Mouse (Mus musculus) spleen, adult 2 months (tissue): Measurements from ENCODE around the gene Gas2l1. TPM values are rescaled to one million over a fixed set of nuclear protein-coding genes. Genes with fewer than 3 reads are reported as not detected.

Experiments
- DNase-seq, 2 experiments: peaks; one replicate each; pipeline versions ENCODE4 v3.0.0 to v3.0.0-alpha.2; 2012 to 2021; ENCODE audit warnings: low spot score in 2 of 2, low read depth in 1 of 2
- H3K27ac ChIP-seq: fragments of 200-500 bp; 2 replicates; pipeline ENCODE4 v1.5.1; 2012; ENCODE audit warnings: low read length, inconsistent platforms; ENCODE audit not compliant: insufficient read depth
- H3K27me3 ChIP-seq: fragments of 200-500 bp; 2 replicates; pipeline ENCODE4 v1.6.1; 2012; ENCODE audit warnings: mild to moderate bottlenecking, moderate library complexity, low read length, inconsistent platforms; ENCODE audit not compliant: control insufficient read depth, insufficient read depth
- H3K36me3 ChIP-seq: fragments of 200-500 bp; 2 replicates; pipeline ENCODE4 v1.6.1; 2012; ENCODE audit warnings: mild to moderate bottlenecking, low read length, inconsistent platforms; ENCODE audit not compliant: control insufficient read depth, insufficient read depth
- H3K4me1 ChIP-seq: fragments of 200-500 bp; 2 replicates; pipeline ENCODE4 v1.6.1; 2011; ENCODE audit warnings: inconsistent platforms; ENCODE audit not compliant: control insufficient read depth, insufficient read depth, insufficient read length
- H3K4me3 ChIP-seq: fragments of 200-500 bp; 2 replicates; pipeline ENCODE4 v1.5.1; 2011; ENCODE audit warnings: mild to moderate bottlenecking, inconsistent platforms; ENCODE audit not compliant: insufficient read depth, insufficient read length; ENCODE audit errors: extremely low read depth
- CTCF ChIP-seq: fragments of 200-500 bp; IDR thresholded peaks from 2 replicates; pipeline ENCODE4 v1.5.1; 2011; ENCODE audit warnings: mild to moderate bottlenecking, inconsistent platforms; ENCODE audit not compliant: insufficient read depth, insufficient read length, insufficient replicate concordance; ENCODE audit errors: extremely low read depth
- POLR2A ChIP-seq: fragments of 200-500 bp; IDR thresholded peaks from 2 replicates; pipeline ENCODE4 v1.6.1; 2011; ENCODE audit warnings: low read depth, low read length, inconsistent platforms
- WGBS: fragments of 180-500 bp; shearing (Covaris S2); methylation state at CpG from one replicate; pipeline ENCODE4 v1.1.7; 2018; 5-methylcytosine and 5-hydroxymethylcytosine counted together
- polyA plus RNA-seq: library from polyadenylated mRNA; depleted of rRNA; stranded (reverse); fragments of >200 nt; gene quantifications from 2 replicates; pipeline ENCODE4 v1.2.3, GENCODE M21; 2012

Gene Gas2l1
- polyA plus RNA-seq, 1 experiment: 35.5 TPM

GRCm38 (mm10) chr11:5055945-5056938 lies 8.9 kb downstream of the Gas2l1 start:
- Histone ChIP-seq H3K27me3 (peaks cover 5% of the 10 kb centered on the region), H3K4me1 (peaks cover 18% of the 10 kb centered on the region), H3K4me3 (no peak overlapping the region), H3K36me3 (no peaks in the 10 kb centered on the region), H3K27ac (no peak overlapping the region)
- DNase-seq: no peak
- no peak for TF ChIP-seq CTCF
- TF ChIP-seq POLR2A: no peak
- 62% methylated on average over 23 of the region's 23 CpGs for WGBS

GRCm38 (mm10) chr11:5054874-5055273 lies 10.3 kb downstream of the Gas2l1 start:
- no peak for DNase-seq
- H3K4me3 ChIP-seq: no peak overlapping the region
- no peaks in the 10 kb centered on the region for H3K27me3 ChIP-seq
- H3K4me1 ChIP-seq: peaks cover 13% of the 10 kb centered on the region
- no peak for TF ChIP-seq CTCF
- H3K27ac ChIP-seq: no peak overlapping the region
- no peaks in the 10 kb centered on the region for H3K36me3 ChIP-seq
- 82% methylated on average over 6 of the region's 6 CpGs for WGBS

- peaks cover 7% of the 10 kb centered on the region for H3K4me1 ChIP-seq
- H3K27ac ChIP-seq: no peak overlapping the region
- DNase-seq: no peak
- TF ChIP-seq CTCF (no peak), POLR2A (no peak)
- WGBS: 93% methylated on average over 14 of the region's 14 CpGs
- no peaks in the 10 kb centered on the region for H3K27me3 ChIP-seq
- no peak overlapping the region for H3K4me3 ChIP-seq
- no peaks in the 10 kb centered on the region for H3K36me3 ChIP-seq
Observed at GRCm38 (mm10) chr11:5054151-5054550, 11.0 kb downstream of the Gas2l1 start.

- no peaks in the 10 kb centered on the region for H3K4me1 ChIP-seq
- no peak overlapping the region for H3K4me3 ChIP-seq
- TF ChIP-seq POLR2A: no peak
- no peak for TF ChIP-seq CTCF
- 88% methylated on average over 10 of the region's 10 CpGs for WGBS
- no peak overlapping the region for H3K27ac ChIP-seq
- H3K27me3 ChIP-seq: no peaks in the 10 kb centered on the region
- DNase-seq: no peak
- no peaks in the 10 kb centered on the region for H3K36me3 ChIP-seq
Observed at GRCm38 (mm10) chr11:5052200-5052854, 12.8 kb downstream of the Gas2l1 start.

GRCm38 (mm10) chr11:5051629-5052028 lies 13.5 kb downstream of the Gas2l1 start:
- no peaks in the 10 kb centered on the region for H3K4me1 ChIP-seq
- H3K27me3 ChIP-seq: no peaks in the 10 kb centered on the region
- 79% methylated on average over 10 of the region's 10 CpGs for WGBS
- H3K27ac ChIP-seq: no peak overlapping the region
- DNase-seq: no peak
- no peaks in the 10 kb centered on the region for H3K36me3 ChIP-seq
- no peak overlapping the region for H3K4me3 ChIP-seq
- TF ChIP-seq CTCF (no peak), POLR2A (no peak)

- H3K27me3 ChIP-seq: no peaks in the 10 kb centered on the region
- no peak overlapping the region for H3K4me3 ChIP-seq
- peaks cover 8% of the 10 kb centered on the region for H3K36me3 ChIP-seq
- TF ChIP-seq CTCF (no peak), POLR2A (no peak)
- WGBS: 65% methylated on average over 12 of the region's 12 CpGs
- H3K4me1 ChIP-seq: no peaks in the 10 kb centered on the region
- DNase-seq: no peak
- H3K27ac ChIP-seq: no peak overlapping the region
Observed at GRCm38 (mm10) chr11:5046321-5046926, 18.7 kb downstream of the Gas2l1 start.
